Mouse (Mus musculus): ENCODE data around the gene Il33.
"Not testable (repeated sequence)": the region's sequence is repeated elsewhere in the genome, so short reads cannot be mapped to it uniquely, and the experiment has no call there.

Gene Il33

DNA sequence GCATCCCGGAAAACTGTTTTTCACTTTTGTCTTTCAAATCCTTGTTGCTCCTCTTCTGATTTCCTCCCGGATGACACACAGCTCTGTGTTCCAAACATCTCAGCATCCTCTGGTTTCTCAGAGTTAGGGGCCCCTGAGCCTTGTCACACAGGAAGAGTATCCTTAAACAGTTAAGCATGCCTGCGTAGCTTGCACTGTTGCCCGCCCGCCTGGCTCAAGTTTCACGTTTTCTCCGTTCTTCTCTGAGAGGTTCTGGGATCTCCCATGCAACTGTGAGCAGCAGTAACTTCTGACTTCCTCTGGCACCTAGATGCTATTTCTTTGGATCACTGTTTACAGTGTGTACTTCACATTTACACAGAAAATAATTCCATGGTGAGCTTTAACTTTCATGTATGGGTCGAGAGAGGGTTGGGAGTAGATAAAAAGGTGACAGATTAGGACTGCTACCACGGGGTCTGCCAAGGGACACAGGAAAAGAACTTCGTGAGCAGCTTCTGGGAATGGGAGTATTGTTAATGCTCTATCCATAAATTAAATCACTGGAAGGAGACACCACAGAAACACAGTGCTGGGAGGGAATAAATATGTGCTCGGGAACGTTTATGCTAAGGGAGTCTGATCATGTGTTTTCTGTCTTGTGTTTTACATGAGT, 1.3 kb downstream of the Il33 start:
- in situ Hi-C loops (cut with MboI; ENCODE audit: low pct_unique_long_range_greater_than_20kb in 1 of 2, low sequenced_read_pairs in 2 of 2, unreplicated experiment in 1 of 2): no loop called here

- in situ Hi-C loops (cut with MboI; ENCODE audit: low pct_unique_long_range_greater_than_20kb in 1 of 2, low sequenced_read_pairs in 2 of 2, unreplicated experiment in 1 of 2): no loop called here
These were observed 5.4 kb downstream of the Il33 start for GRCm38 (mm10) chr19:29930296-29930695.

- in situ Hi-C loops (cut with MboI; ENCODE audit: low pct_unique_long_range_greater_than_20kb in 1 of 2, low sequenced_read_pairs in 2 of 2, unreplicated experiment in 1 of 2): no loop called here
These were observed 12.5 kb downstream of the Il33 start for GRCm38 (mm10) chr19:29937445-29937844.

DNA sequence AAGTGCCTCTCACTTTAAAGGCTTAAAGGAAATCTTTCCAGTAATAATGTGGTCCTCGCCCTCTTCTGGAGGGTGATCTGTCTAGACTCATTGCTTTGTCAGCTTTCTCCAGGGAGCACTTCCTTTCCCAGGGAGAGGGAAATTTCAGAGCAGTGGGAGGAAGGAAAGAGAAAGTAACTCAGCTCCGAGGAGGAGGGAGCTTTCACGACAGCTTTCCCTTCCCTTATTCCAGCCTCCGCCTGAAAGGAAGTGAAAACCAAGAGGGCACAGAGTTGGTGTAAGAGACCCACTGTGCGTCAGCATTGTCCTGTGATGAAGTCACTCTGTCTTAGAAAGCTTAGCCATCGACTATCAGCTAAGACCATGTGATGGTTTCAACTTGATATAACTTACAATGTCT, 15.3 kb downstream of the Il33 start:
- in situ Hi-C loops (cut with MboI; ENCODE audit: low pct_unique_long_range_greater_than_20kb in 1 of 2, low sequenced_read_pairs in 2 of 2, unreplicated experiment in 1 of 2): no loop called here

DNA sequence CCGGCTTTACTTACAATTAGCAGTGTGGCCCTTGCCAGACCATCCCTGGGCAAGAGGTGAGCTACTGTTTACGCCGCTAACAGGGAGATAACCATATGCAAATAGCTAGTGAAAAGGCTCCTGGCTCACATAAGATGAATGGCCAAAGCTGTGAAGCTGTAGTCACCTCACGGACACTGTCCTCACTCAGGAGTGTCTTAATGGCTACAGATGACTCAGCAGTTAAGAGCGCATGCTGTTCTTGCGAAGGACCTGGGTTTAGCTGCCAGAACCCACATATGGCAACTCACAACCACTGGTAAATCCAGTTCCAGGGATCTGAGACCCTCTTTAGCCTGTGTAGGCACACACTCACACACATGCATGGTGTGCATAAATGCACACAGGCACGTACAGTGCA, 16.3 kb downstream of the Il33 start:
- in situ Hi-C loops (cut with MboI; ENCODE audit: low pct_unique_long_range_greater_than_20kb in 1 of 2, low sequenced_read_pairs in 2 of 2, unreplicated experiment in 1 of 2): no loop called here

GRCm38 (mm10) chr19:29942358-29942757, 17.4 kb downstream of the Il33 start:
- in situ Hi-C loops (cut with MboI; ENCODE audit: low pct_unique_long_range_greater_than_20kb in 1 of 2, low sequenced_read_pairs in 2 of 2, unreplicated experiment in 1 of 2): no loop called here

DNA sequence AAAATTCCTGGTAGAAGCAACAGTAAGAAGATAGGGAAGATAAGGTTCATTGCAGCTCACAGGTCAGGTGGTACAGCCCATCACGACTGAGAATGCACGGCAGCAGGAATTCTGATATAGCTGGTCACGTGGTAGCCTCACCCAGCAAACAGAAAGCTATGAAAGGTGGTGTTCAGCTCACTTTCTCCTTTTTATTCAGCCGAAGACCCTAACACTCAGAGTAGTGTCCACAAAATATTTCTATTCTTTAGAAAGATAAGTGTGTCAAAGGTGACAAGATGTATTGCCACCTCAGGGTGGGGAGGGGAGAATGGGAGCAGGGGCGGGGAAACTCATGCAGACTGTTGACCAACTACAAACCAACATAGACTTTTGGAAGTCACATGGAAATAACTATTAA, 19.5 kb downstream of the Il33 start:
- in situ Hi-C loops (cut with MboI; ENCODE audit: low pct_unique_long_range_greater_than_20kb in 1 of 2, low sequenced_read_pairs in 2 of 2, unreplicated experiment in 1 of 2): no loop called here

DNA sequence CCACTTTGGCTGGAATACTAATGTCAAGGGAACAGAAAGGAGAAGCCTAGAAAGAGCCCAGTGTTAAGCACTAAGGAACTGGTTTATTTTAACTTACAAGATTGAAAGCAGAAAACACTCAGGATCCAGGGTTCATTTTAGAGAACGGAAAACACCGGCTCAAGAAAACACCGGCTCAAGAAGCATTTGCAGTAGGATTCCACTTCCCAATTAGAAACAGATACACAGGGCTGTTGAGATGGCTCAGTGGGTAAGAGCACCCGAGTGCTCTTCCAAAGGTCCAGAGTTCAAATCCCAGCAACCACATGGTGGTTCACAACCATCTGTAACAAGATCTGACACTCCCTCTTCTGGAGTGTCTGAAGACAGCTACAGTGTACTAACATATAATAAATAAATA, 20.0 kb downstream of the Il33 start:
- in situ Hi-C loops (cut with MboI; ENCODE audit: low pct_unique_long_range_greater_than_20kb in 1 of 2, low sequenced_read_pairs in 2 of 2, unreplicated experiment in 1 of 2): not testable (repeated sequence)

GRCm38 (mm10) chr19:29945557-29946422, 20.9 kb downstream of the Il33 start:
- in situ Hi-C loops (cut with MboI; ENCODE audit: low pct_unique_long_range_greater_than_20kb in 1 of 2, low sequenced_read_pairs in 2 of 2, unreplicated experiment in 1 of 2): no loop called here

DNA sequence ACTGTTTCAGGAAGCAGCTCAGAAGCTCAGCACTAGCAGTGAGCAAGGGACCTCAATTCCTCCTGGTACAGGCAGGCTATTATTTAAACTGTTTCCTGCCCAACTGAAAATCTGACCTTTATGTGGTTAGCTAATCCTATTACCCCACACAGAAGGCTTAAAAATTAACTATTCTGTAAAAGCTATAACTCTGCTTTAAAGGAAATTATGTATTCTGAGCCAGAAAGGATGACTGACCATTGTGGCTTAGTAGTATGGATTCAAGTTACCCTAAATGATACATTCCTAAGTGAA, 21.5 kb downstream of the Il33 start:
- in situ Hi-C loops (cut with MboI; ENCODE audit: low pct_unique_long_range_greater_than_20kb in 1 of 2, low sequenced_read_pairs in 2 of 2, unreplicated experiment in 1 of 2): no loop called here

GRCm38 (mm10) chr19:29947056-29947455, 22.1 kb downstream of the Il33 start:
- in situ Hi-C loops (cut with MboI; ENCODE audit: low pct_unique_long_range_greater_than_20kb in 1 of 2, low sequenced_read_pairs in 2 of 2, unreplicated experiment in 1 of 2): no loop called here

- in situ Hi-C loops (cut with MboI; ENCODE audit: low pct_unique_long_range_greater_than_20kb in 1 of 2, low sequenced_read_pairs in 2 of 2, unreplicated experiment in 1 of 2): no loop called here
These were observed 23.2 kb downstream of the Il33 start for GRCm38 (mm10) chr19:29947891-29948801.

- in situ Hi-C loops (cut with MboI; ENCODE audit: low pct_unique_long_range_greater_than_20kb in 1 of 2, low sequenced_read_pairs in 2 of 2, unreplicated experiment in 1 of 2): no loop called here
These were observed 27.6 kb downstream of the Il33 start for GRCm38 (mm10) chr19:29952538-29952937.

GRCm38 (mm10) chr19:29953833-29954232, 28.9 kb downstream of the Il33 start:
- in situ Hi-C loops (cut with MboI; ENCODE audit: low pct_unique_long_range_greater_than_20kb in 1 of 2, low sequenced_read_pairs in 2 of 2, unreplicated experiment in 1 of 2): no loop called here

DNA sequence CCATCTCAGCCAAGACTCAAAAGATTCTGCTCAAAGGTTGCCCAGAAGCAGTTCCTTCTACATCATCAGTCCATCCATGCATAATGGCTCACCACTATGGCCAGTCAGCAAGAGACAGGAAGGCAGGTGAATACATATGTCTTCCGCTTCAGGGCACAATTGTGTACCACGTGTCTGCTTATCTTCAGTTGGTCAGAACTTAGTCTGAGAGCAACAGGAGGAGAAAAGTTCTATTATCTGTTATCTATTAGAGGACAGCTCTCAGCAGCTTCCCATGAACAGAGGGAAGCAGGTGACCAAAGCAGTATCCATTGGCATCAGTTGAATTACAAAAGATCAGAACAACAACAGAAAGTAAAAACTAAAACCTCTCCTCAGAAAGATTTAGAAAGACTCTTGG, 30.5 kb downstream of the Il33 start:
- in situ Hi-C loops (cut with MboI; ENCODE audit: low pct_unique_long_range_greater_than_20kb in 1 of 2, low sequenced_read_pairs in 2 of 2, unreplicated experiment in 1 of 2): no loop called here

- in situ Hi-C loops (cut with MboI; ENCODE audit: low pct_unique_long_range_greater_than_20kb in 1 of 2, low sequenced_read_pairs in 2 of 2, unreplicated experiment in 1 of 2): no loop called here
These were observed 36.0 kb downstream of the Il33 start for GRCm38 (mm10) chr19:29960906-29961305.

GRCm38 (mm10) chr19:29961842-29962241, 36.9 kb downstream of the Il33 start:
- in situ Hi-C loops (cut with MboI; ENCODE audit: low pct_unique_long_range_greater_than_20kb in 1 of 2, low sequenced_read_pairs in 2 of 2, unreplicated experiment in 1 of 2): no loop called here

DNA sequence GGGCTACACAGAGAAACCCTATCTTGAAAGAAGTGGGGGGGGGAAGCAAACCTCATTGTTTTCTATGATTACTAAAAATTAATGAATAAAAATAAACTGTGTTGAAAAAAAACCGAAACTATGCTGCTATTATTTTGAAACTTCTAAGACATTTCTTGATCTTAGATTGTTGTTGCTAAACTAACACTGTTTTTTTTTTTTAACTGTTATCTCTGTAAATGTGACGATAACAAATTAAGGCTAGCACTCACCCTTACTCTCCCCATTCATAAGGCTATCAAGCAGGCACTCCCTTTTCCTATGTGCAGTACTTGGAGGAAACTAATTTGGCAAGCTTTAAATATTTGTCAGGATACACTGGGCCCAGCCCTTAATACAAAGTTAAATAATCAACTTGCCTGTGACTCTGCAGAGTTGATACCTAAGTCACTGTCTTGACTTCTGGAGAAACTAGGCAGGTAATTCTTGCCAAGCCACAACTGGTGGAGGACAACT, 38.7 kb downstream of the Il33 start:
- in situ Hi-C loops (cut with MboI; ENCODE audit: low pct_unique_long_range_greater_than_20kb in 1 of 2, low sequenced_read_pairs in 2 of 2, unreplicated experiment in 1 of 2): no loop called here

- in situ Hi-C loops (cut with MboI; ENCODE audit: low pct_unique_long_range_greater_than_20kb in 1 of 2, low sequenced_read_pairs in 2 of 2, unreplicated experiment in 1 of 2): no loop called here
These were observed 43.0 kb downstream of the Il33 start for GRCm38 (mm10) chr19:29967960-29968359.
